Mouse (Mus musculus): ENCODE results near the gene Rab6a. TPM values are rescaled to one million over a fixed set of nuclear protein-coding genes. Genes with fewer than 3 reads are reported as not detected.

Rab6a gene
- polyA plus RNA-seq (2014; fragmentation: Illumina TruSeq; extraction: RNeasy Lipid Tissue Mini Kit (QIAGEN cat#74804); ENCODE audit: low read depth, low replicate concordance), result 67.0 TPM

GRCm38 (mm10) chr7:100607214-100608129 is at the start of gene Rab6a:
Rab6a (plus strand) TSS chr7:100607410.

GRCm38 (mm10) chr7:100608130-100608741 is 1.0 kb downstream of the Rab6a start, which contains the start of gene Mrpl48:
Mrpl48 (minus strand) TSS chr7:100608301.

GRCm38 (mm10) chr7:100662231-100662630 is 55.0 kb downstream of the Rab6a start, which contains the start of gene Plekhb1:
Plekhb1 (minus strand) TSS chr7:100662414.

Other genes with a start within 250 kb of the Rab6a start
- 24.0 TPM for gene C2cd3, start 235.2 kb upstream of the Rab6a start, polyA plus RNA-seq (2014; fragmentation: Illumina TruSeq; extraction: RNeasy Lipid Tissue Mini Kit (QIAGEN cat#74804); ENCODE audit: low read depth, low replicate concordance)
- gene Ppme1, start 235.1 kb upstream of the Rab6a start, polyA plus RNA-seq (2014; fragmentation: Illumina TruSeq; extraction: RNeasy Lipid Tissue Mini Kit (QIAGEN cat#74804); ENCODE audit: low read depth, low replicate concordance), result 35.6 TPM
- gene Ucp3, start 134.4 kb upstream of the Rab6a start, polyA plus RNA-seq (2014; fragmentation: Illumina TruSeq; extraction: RNeasy Lipid Tissue Mini Kit (QIAGEN cat#74804); ENCODE audit: low read depth, low replicate concordance), result 10.0 TPM
- gene Ucp2, start 114.1 kb upstream of the Rab6a start, polyA plus RNA-seq (2014; fragmentation: Illumina TruSeq; extraction: RNeasy Lipid Tissue Mini Kit (QIAGEN cat#74804); ENCODE audit: low read depth, low replicate concordance), result 473 TPM
- 8.0 TPM for gene Dnajb13, start 92.5 kb upstream of the Rab6a start, polyA plus RNA-seq (2014; fragmentation: Illumina TruSeq; extraction: RNeasy Lipid Tissue Mini Kit (QIAGEN cat#74804); ENCODE audit: low read depth, low replicate concordance)
- 18.5 TPM for gene Coa4, start 70.3 kb upstream of the Rab6a start, polyA plus RNA-seq (2014; fragmentation: Illumina TruSeq; extraction: RNeasy Lipid Tissue Mini Kit (QIAGEN cat#74804); ENCODE audit: low read depth, low replicate concordance)
- gene Mrpl48, start 891 bp downstream of the Rab6a start, polyA plus RNA-seq (2014; fragmentation: Illumina TruSeq; extraction: RNeasy Lipid Tissue Mini Kit (QIAGEN cat#74804); ENCODE audit: low read depth, low replicate concordance), result 63.4 TPM
- gene Plekhb1, start 55.0 kb downstream of the Rab6a start, polyA plus RNA-seq (2014; fragmentation: Illumina TruSeq; extraction: RNeasy Lipid Tissue Mini Kit (QIAGEN cat#74804); ENCODE audit: low read depth, low replicate concordance), result 18.3 TPM
- gene Fam168a, start 99.2 kb downstream of the Rab6a start, polyA plus RNA-seq (2014; fragmentation: Illumina TruSeq; extraction: RNeasy Lipid Tissue Mini Kit (QIAGEN cat#74804); ENCODE audit: low read depth, low replicate concordance), result 21.4 TPM

Data from adipose tissue, adult 10 weeks (tissue).